Mouse (Mus musculus): Measurements from ENCODE around the gene Bbs9. TPM values are rescaled to one million over a fixed set of nuclear protein-coding genes. Genes with fewer than 3 reads are reported as not detected.

Gene Bbs9
- polyA plus RNA-seq, 1 experiment from 2014 or later = 7.1 TPM

DNA sequence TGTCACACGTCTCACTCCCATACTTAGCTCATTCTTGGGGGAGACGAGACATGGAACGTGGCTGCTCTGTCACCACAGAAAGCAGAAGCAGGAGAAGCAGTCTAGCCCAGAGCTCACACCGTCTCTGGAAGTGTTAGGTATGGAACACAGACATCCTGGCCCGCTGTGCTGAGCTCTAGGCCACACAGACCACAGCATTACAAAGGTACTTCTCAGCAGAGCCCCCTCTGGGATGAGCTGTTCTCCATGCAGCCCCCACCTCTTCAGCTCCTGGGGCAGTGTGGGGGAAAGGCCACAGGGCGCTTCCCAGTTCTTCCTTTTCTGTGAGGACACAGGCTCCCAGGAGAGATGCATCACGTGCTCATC, 339.6 kb downstream of the Bbs9 start:
- H3K27ac ChIP-seq (ENCODE audit: low read length) = no peak overlapping the region
- ATAC-seq = no peak
- H3K9ac ChIP-seq (replicated peaks; ENCODE audit: low read depth) = no peak overlapping the region

DNA sequence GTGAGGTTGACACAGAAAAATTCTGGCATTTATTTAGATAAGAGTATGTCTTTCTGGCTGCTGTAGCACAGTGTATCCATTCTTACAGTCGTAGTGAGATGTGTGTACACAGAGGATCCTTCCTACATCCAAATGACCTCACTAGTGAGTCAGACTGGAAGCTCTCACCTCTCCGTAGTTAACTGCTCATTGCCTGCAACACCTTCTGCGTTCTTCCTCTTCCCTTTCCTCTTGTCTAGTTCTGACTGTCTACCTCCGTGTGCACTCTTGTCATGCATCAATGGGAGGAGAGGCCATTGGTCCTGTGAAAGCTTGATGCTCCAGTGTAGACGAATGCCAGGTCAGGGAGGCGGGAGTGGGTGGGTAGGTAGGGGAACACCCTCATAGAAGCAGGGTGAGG, 344.0 kb downstream of the Bbs9 start:
- Histone ChIP-seq H3K27me3 (replicated peaks; ENCODE audit: insufficient read depth, low read length) (no peaks in the 10 kb centered on the region), H3K4me3 (ENCODE audit: low read depth, low read length) (no peak overlapping the region), H3K9me3 (ENCODE audit: low read length) (no peaks in the 10 kb centered on the region), H3K9ac (replicated peaks; ENCODE audit: low read depth) (no peak overlapping the region), H3K27ac (ENCODE audit: low read length) (no peak overlapping the region), H3K4me2 (replicated peaks; ENCODE audit: low read depth, low read length) (no peak overlapping the region), H3K4me1 (ENCODE audit: insufficient read depth, low read depth, low read length) (peaks cover 3% of the 10 kb centered on the region; the same call in 1 of the 2 replicates), H3K36me3 (ENCODE audit: insufficient read depth, low read length) (no peaks in the 10 kb centered on the region)
- 78% methylated on average over 6 of the region's 6 CpGs for WGBS
- no peak for DNase-seq (ENCODE audit: low spot score)
- TF ChIP-seq CTCF (IDR thresholded peaks at IDR 0.05) (no peak), EP300 (IDR thresholded peaks at IDR 0.05) (no peak)
- no peak for ATAC-seq

More for the DNA sequence above, 339.6 kb downstream of the Bbs9 start:
- Histone ChIP-seq H3K4me2 (replicated peaks; ENCODE audit: low read depth, low read length) (no peak overlapping the region), H3K9me3 (ENCODE audit: low read length) (no peaks in the 10 kb centered on the region), H3K27me3 (replicated peaks; ENCODE audit: insufficient read depth, low read length) (no peaks in the 10 kb centered on the region), H3K36me3 (ENCODE audit: insufficient read depth, low read length) (no peaks in the 10 kb centered on the region), H3K4me1 (ENCODE audit: insufficient read depth, low read depth, low read length) (peaks cover 3% of the 10 kb centered on the region; the same call in 1 of the 2 replicates), H3K4me3 (ENCODE audit: low read depth, low read length) (no peak overlapping the region)
- no peak for DNase-seq (ENCODE audit: low spot score)
- TF ChIP-seq EP300 (IDR thresholded peaks at IDR 0.05) (no peak), CTCF (IDR thresholded peaks at IDR 0.05) (no peak)
- 44% methylated on average over 7 of the region's 7 CpGs for WGBS

DNA sequence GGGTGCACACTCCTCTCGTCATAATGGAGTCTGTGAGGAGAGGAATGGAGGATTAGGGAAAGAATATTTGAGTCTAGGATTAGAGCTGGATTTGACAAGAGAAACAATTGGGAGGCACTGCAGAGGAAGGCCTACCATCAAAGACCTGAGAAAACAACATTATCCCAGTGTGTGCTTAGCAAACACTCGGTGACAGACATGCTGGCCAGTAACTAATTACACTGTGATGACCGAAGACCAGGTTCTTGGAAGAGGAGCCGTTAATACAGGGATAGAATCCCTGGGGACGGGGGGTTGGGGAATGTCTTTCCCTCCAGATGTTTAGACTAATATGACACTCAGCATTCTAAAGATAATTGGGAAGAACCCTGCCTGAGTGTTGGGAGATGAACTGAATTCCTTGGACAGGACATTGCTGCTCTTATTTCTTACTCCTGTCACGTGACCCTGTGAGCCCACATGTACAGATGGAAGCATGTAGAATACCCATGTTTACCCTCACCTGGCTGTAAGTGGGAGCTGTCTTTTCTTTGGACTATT, 345.2 kb downstream of the Bbs9 start:
- H3K27ac ChIP-seq (ENCODE audit: low read length) = no peak overlapping the region
- WGBS = 16% methylated on average over 6 of the region's 6 CpGs

DNA sequence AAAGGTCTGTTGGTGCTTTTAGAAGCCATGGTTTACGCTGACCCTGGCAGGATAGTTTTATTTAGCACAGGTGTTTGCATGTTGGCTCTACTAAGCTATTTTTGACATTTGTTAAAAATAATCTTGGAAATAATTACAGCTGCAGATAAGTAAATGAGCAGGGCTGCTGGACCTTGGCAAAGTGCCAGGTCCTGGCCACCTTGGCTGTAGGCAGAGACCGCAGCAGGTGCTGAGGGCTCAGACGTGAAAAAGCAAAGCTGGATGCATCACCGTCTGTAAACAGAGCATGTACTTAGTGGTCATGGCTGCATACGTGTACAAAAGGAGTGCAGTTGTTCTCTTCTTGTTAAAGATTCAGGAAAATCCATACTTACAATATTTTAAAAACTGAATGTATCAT, 347.3 kb downstream of the Bbs9 start:
- ATAC-seq (no peak), DNase-seq (ENCODE audit: low spot score) (no peak)
- Histone ChIP-seq H3K9ac (replicated peaks; ENCODE audit: low read depth) (no peak overlapping the region), H3K27ac (ENCODE audit: low read length) (no peak overlapping the region), H3K4me1 (ENCODE audit: insufficient read depth, low read depth, low read length) (no peaks in the 10 kb centered on the region), H3K36me3 (ENCODE audit: insufficient read depth, low read length) (no peaks in the 10 kb centered on the region), H3K27me3 (replicated peaks; ENCODE audit: insufficient read depth, low read length) (no peaks in the 10 kb centered on the region), H3K9me3 (ENCODE audit: low read length) (no peaks in the 10 kb centered on the region), H3K4me3 (ENCODE audit: low read depth, low read length) (no peak overlapping the region), H3K4me2 (replicated peaks; ENCODE audit: low read depth, low read length) (no peak overlapping the region)
- TF ChIP-seq CTCF (IDR thresholded peaks at IDR 0.05) (no peak), EP300 (IDR thresholded peaks at IDR 0.05) (no peak)
- 51% methylated on average over 5 of the region's 5 CpGs for WGBS

More for the DNA sequence above, 345.2 kb downstream of the Bbs9 start:
- no peak overlapping the region for H3K4me3 ChIP-seq (ENCODE audit: low read depth, low read length)
- no peaks in the 10 kb centered on the region for H3K36me3 ChIP-seq (ENCODE audit: insufficient read depth, low read length)
- ATAC-seq (peak; percentile 55), DNase-seq (ENCODE audit: low spot score) (peak; percentile 61)
- H3K4me2 ChIP-seq (replicated peaks; ENCODE audit: low read depth, low read length) = no peak overlapping the region
- no peaks in the 10 kb centered on the region for H3K27me3 ChIP-seq (replicated peaks; ENCODE audit: insufficient read depth, low read length)
- no peaks in the 10 kb centered on the region for H3K9me3 ChIP-seq (ENCODE audit: low read length)
- no peaks in the 10 kb centered on the region for H3K4me1 ChIP-seq (ENCODE audit: insufficient read depth, low read depth, low read length)
- TF ChIP-seq EP300 (IDR thresholded peaks at IDR 0.05) (peak; percentile 46), CTCF (IDR thresholded peaks at IDR 0.05) (no peak)
- H3K9ac ChIP-seq (replicated peaks; ENCODE audit: low read depth) = no peak overlapping the region

DNA sequence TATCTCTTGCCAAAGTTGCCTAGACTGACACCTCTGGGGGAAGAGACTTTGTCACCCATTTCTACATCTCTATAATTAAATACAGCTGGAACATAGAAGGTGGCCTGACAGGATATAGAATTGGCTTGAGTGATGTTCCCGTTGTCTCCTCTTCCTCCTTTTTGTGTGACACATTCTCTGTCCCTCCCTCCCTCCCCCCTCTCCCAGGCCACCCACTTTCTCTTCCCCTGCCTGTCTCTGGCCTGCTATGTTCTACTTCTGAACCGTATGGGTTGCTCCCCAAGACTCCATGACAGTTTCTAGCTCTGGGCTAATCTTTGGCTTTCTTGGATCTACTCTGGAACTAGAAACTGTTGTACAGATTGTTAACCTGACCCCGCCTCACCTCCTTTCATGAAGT, 348.3 kb downstream of the Bbs9 start:
- WGBS = 57% methylated on average over 3 of the region's 3 CpGs

DNA sequence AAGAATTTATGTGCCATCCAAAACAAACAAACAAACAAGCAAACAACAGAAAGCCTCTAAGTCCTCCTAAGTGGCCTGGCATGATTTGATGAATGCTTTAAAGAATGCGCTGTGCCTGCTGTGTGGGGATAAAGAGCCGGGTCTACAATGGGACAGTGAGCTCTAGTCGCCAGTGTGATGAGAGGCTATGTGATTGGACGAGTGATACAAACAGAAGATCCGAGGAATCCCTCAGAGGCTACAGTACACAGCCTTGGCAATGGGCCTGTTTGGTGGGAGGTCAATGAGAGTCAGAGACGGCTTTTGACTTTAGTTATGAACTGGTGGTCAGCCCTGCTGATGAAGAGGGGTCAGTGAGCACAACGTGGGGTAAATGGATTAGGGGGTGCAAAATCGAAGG, 349.4 kb downstream of the Bbs9 start:
- DNase-seq (ENCODE audit: low spot score) (no peak), ATAC-seq (no peak)
- H3K9ac ChIP-seq (replicated peaks; ENCODE audit: low read depth) = no peak overlapping the region
- no peak overlapping the region for H3K27ac ChIP-seq (ENCODE audit: low read length)
- H3K36me3 ChIP-seq (ENCODE audit: insufficient read depth, low read length) = no peaks in the 10 kb centered on the region
- H3K4me1 ChIP-seq (ENCODE audit: insufficient read depth, low read depth, low read length) = no peaks in the 10 kb centered on the region
- H3K4me2 ChIP-seq (replicated peaks; ENCODE audit: low read depth, low read length) = no peak overlapping the region
- no peak overlapping the region for H3K4me3 ChIP-seq (ENCODE audit: low read depth, low read length)
- no peaks in the 10 kb centered on the region for H3K9me3 ChIP-seq (ENCODE audit: low read length)
- H3K27me3 ChIP-seq (replicated peaks; ENCODE audit: insufficient read depth, low read length) = no peaks in the 10 kb centered on the region
- WGBS = 47% methylated on average over 8 of the region's 8 CpGs
- TF ChIP-seq CTCF (IDR thresholded peaks at IDR 0.05) (no peak), EP300 (IDR thresholded peaks at IDR 0.05) (no peak)

More for the DNA sequence above, 348.3 kb downstream of the Bbs9 start:
- no peak for ATAC-seq
- Histone ChIP-seq H3K27me3 (replicated peaks; ENCODE audit: insufficient read depth, low read length) (no peaks in the 10 kb centered on the region), H3K9ac (replicated peaks; ENCODE audit: low read depth) (no peak overlapping the region), H3K4me3 (ENCODE audit: low read depth, low read length) (no peak overlapping the region), H3K9me3 (ENCODE audit: low read length) (no peaks in the 10 kb centered on the region), H3K27ac (ENCODE audit: low read length) (no peak overlapping the region), H3K4me1 (ENCODE audit: insufficient read depth, low read depth, low read length) (no peaks in the 10 kb centered on the region), H3K4me2 (replicated peaks; ENCODE audit: low read depth, low read length) (no peak overlapping the region), H3K36me3 (ENCODE audit: insufficient read depth, low read length) (no peaks in the 10 kb centered on the region)
- no peak for DNase-seq (ENCODE audit: low spot score)
- no peak for TF ChIP-seq CTCF (IDR thresholded peaks at IDR 0.05)
- no peak for TF ChIP-seq EP300 (IDR thresholded peaks at IDR 0.05)

DNA sequence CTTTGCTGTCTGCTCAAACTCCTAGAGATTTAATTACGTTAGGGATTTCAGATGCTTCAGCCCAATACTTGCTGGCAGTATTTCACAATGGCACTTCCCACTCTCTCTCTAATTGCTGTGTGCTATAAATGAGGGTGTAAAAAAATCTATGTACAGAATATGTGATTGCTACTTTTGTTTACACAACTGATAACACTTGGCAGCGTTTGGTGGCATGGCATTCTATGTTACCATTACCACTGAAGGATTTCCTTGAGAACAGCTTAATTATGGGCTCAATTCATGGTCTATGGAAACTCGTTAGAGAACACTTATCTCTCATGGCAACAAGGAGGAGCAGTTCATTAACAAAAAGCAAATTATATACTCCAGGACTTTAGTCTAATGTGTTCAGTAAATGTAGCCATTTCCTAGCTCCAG, 351.1 kb downstream of the Bbs9 start:
- DNase-seq (ENCODE audit: low spot score) = no peak
- 50% methylated on average over 3 of the region's 3 CpGs for WGBS

More for the DNA sequence above, 351.1 kb downstream of the Bbs9 start:
- H3K4me1 ChIP-seq (ENCODE audit: insufficient read depth, low read depth, low read length) = no peaks in the 10 kb centered on the region
- no peaks in the 10 kb centered on the region for H3K27me3 ChIP-seq (replicated peaks; ENCODE audit: insufficient read depth, low read length)
- H3K4me2 ChIP-seq (replicated peaks; ENCODE audit: low read depth, low read length) = no peak overlapping the region
- H3K27ac ChIP-seq (ENCODE audit: low read length) = no peak overlapping the region
- H3K9me3 ChIP-seq (ENCODE audit: low read length) = no peaks in the 10 kb centered on the region
- no peak overlapping the region for H3K9ac ChIP-seq (replicated peaks; ENCODE audit: low read depth)
- H3K4me3 ChIP-seq (ENCODE audit: low read depth, low read length) = no peak overlapping the region
- no peak for TF ChIP-seq CTCF (IDR thresholded peaks at IDR 0.05)
- TF ChIP-seq EP300 (IDR thresholded peaks at IDR 0.05) = no peak
- H3K36me3 ChIP-seq (ENCODE audit: insufficient read depth, low read length) = no peaks in the 10 kb centered on the region
- no peak for ATAC-seq
